Mouse (Mus musculus) liver, postnatal 0 days (tissue): ENCODE results near the gene Tubb2b. TPM values are rescaled to one million over a fixed set of nuclear protein-coding genes. Genes with fewer than 3 reads are reported as not detected.
A peak's percentile ranks its signal among the peaks of the same experiment; 100 is the strongest.

Source experiments
- ATAC-seq: fragments of 200-750 bp; cut with Nextera tagmentation; 2 replicates; pipeline ENCODE4 v1.8.0; 2017; ENCODE audit warnings: mild to moderate bottlenecking, moderate library complexity
- DNase-seq: peaks from one replicate; pipeline ENCODE4 v3.0.0-alpha.2; 2016
- H3K27ac ChIP-seq: fragments of 300-500 bp; sonication (generic); 2 replicates; pipeline ENCODE4 v1.5.1; 2014; ENCODE audit warnings: antibody characterized with exemption, moderate library complexity, mild to moderate bottlenecking, low read depth
- H3K27me3 ChIP-seq: fragments of 300-500 bp; sonication (generic); 2 replicates; pipeline ENCODE4 v1.6.1; 2014; ENCODE audit warnings: low read length, control low read depth, mixed read lengths; ENCODE audit not compliant: insufficient read depth
- H3K36me3 ChIP-seq: fragments of 300-500 bp; sonication (generic); replicated peaks from 2 replicates; pipeline ENCODE4 v1.6.1; 2014; ENCODE audit warnings: mild to moderate bottlenecking, control low read depth, low read length, moderate library complexity, mixed read lengths; ENCODE audit not compliant: insufficient read depth
- H3K4me1 ChIP-seq: fragments of 300-500 bp; sonication (generic); 2 replicates; pipeline ENCODE4 v1.6.1; 2014; ENCODE audit warnings: antibody characterized with exemption, mild to moderate bottlenecking, control low read depth; ENCODE audit not compliant: insufficient read depth
- H3K4me2 ChIP-seq: fragments of 300-500 bp; sonication (generic); 2 replicates; pipeline ENCODE4 v1.6.1; 2014; ENCODE audit warnings: low read depth, mild to moderate bottlenecking, low read length, moderate library complexity, mixed read lengths
- H3K4me3 ChIP-seq: fragments of 300-500 bp; sonication (generic); 2 replicates; pipeline ENCODE4 v1.5.1; 2014; ENCODE audit warnings: low read depth, low read length
- H3K9ac ChIP-seq: fragments of 300-500 bp; sonication (generic); replicated peaks from 2 replicates; pipeline ENCODE4 v1.6.1; 2014; ENCODE audit warnings: mild to moderate bottlenecking, moderate library complexity
- H3K9me3 ChIP-seq: fragments of 300-500 bp; sonication (generic); 2 replicates; pipeline ENCODE4 v1.6.1; 2016; ENCODE audit warnings: mild to moderate bottlenecking, control low read depth, low read length, mixed read lengths
- CTCF ChIP-seq: sonication (generic); IDR thresholded peaks from 2 replicates; pipeline ENCODE4 v1.5.1; 2016; ENCODE audit warnings: antibody characterized with exemption, low read depth
- EP300 ChIP-seq: IDR thresholded peaks from 2 replicates; pipeline ENCODE4 v1.6.1; 2016; ENCODE audit warnings: antibody characterized with exemption, low read depth, mild to moderate bottlenecking
- WGBS: fragments of 180-500 bp; shearing (Covaris S2); extraction: QIAGEN DNeasy Blood & Tissue Kit; methylation state at CpG from one replicate; pipeline ENCODE4 v1.1.7; 2014; ENCODE audit not compliant: insufficient replicate concordance; 5-methylcytosine and 5-hydroxymethylcytosine counted together
- polyA plus RNA-seq: library from polyadenylated mRNA; unstranded; fragments of >200 nt; fragmentation: Nextera tagmentation; extraction: Ambion mirVana; gene quantifications from 2 replicates; pipeline ENCODE4 v1.2.1, GENCODE M21; 2015

Gene Tubb2b
- polyA plus RNA-seq, 1 experiment from 2014 or later, result 0.28 TPM

- Histone ChIP-seq H3K9ac (no peak overlapping the region), H3K4me1 (peaks cover 8% of the 10 kb centered on the region), H3K27ac (no peak overlapping the region), H3K27me3 (no peaks in the 10 kb centered on the region), H3K4me2 (no peak overlapping the region), H3K9me3 (no peaks in the 10 kb centered on the region), H3K4me3 (no peak overlapping the region), H3K36me3 (no peaks in the 10 kb centered on the region)
- no peak for ATAC-seq
- no peak for DNase-seq
- no peak for TF ChIP-seq CTCF
- TF ChIP-seq EP300, result no peak
- WGBS, result 55% methylated on average over 9 of the region's 9 CpGs
Observed at GRCm38 (mm10) chr13:34084026-34084750, 46.1 kb downstream of the Tubb2b start.

DNA sequence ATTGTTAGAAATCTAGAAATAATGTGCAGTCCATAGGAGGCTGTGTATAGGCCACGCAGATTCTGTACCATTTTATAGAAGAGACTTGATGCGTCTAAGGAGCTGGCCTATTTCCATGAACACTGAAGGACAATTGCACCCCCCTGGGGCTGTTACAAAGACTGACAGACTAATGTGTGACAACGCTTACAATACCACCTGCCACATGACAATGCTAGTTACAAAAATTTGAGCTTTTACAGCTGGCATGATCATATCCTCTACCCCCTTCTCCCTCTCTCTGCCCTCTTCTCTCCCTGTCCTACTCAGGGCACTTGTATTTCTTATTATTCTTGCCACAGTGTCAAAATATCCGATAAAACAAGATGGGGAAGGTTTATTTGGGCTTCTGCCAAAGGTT is 48.3 kb downstream of the Tubb2b start:
- Histone ChIP-seq H3K4me2 (no peak overlapping the region), H3K4me1 (peaks cover 18% of the 10 kb centered on the region), H3K4me3 (no peak overlapping the region), H3K36me3 (no peaks in the 10 kb centered on the region), H3K27ac (no peak overlapping the region), H3K9ac (no peak overlapping the region), H3K27me3 (no peaks in the 10 kb centered on the region), H3K9me3 (no peaks in the 10 kb centered on the region)
- ATAC-seq (no peak), DNase-seq (no peak)
- no peak for TF ChIP-seq CTCF
- TF ChIP-seq EP300, result no peak
- 83% methylated on average over 4 of the region's 4 CpGs for WGBS

GRCm38 (mm10) chr13:34079801-34080200 is 50.5 kb downstream of the Tubb2b start:
- DNase-seq, result peak; percentile 35
- 57% methylated on average over 3 of the region's 3 CpGs for WGBS
- Histone ChIP-seq H3K4me2 (no peak overlapping the region), H3K36me3 (peaks cover 7% of the 10 kb centered on the region; the same call in 1 of the 2 replicates), H3K4me1 (peaks cover 28% of the 10 kb centered on the region), H3K9me3 (no peaks in the 10 kb centered on the region), H3K4me3 (no peak overlapping the region), H3K27me3 (no peaks in the 10 kb centered on the region), H3K9ac (no peak overlapping the region), H3K27ac (peak overlapping the region; percentile 60; the same call in 1 of the 2 replicates)
- peak; percentile 72 for ATAC-seq
- TF ChIP-seq CTCF (no peak), EP300 (peak; percentile 64)

DNA sequence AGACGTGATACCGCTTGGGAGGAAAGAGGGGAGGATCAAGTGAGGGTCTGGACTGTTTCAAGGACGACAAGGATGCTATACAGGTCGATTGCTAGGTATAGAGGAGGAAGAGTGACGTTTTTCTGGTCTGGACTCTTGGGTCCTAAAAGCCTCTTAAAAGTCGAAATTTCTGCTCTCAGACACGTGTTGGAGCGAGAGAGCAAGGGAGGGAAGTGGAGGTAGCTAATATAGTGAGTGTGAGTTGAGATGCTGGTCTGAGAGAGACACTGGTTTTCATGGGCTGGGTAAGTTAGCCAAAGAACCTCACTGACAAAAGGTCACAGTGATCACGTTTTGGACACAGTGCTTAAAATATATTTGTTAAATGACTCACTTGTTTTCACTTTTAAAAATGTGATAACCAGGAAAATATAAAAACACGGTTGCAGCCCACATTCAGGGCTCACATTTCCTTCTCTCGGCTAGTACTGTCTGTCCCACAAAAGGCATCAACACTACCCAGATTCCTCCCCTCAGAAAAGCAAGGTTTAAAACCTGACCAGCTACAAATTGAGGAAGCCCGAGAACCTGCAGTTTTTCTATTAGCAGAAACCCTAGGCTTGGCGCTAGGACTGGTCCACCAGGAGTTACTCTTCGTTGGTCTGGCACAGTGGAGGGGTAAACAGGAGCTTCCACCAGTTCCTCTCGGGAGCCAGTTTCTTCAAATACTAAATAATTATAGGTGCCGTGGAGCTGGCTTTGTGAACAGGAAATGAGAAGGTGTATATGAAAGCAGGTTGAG is 51.6 kb downstream of the Tubb2b start:
- TF ChIP-seq EP300, result no peak
- no peak for TF ChIP-seq CTCF
- peaks cover 7% of the 10 kb centered on the region; the same call in 1 of the 2 replicates for H3K36me3 ChIP-seq
- no peak for ATAC-seq
- peaks cover 23% of the 10 kb centered on the region for H3K4me1 ChIP-seq
- no peak overlapping the region for H3K27ac ChIP-seq
- H3K9ac ChIP-seq, result peak overlapping the region; percentile 88
- no peaks in the 10 kb centered on the region for H3K27me3 ChIP-seq
- H3K4me3 ChIP-seq, result peak overlapping the region; percentile 76
- H3K9me3 ChIP-seq, result no peaks in the 10 kb centered on the region
- 31% methylated on average over 16 of the region's 16 CpGs for WGBS
- no peak for DNase-seq
- H3K4me2 ChIP-seq, result peak overlapping the region; percentile 86

DNA sequence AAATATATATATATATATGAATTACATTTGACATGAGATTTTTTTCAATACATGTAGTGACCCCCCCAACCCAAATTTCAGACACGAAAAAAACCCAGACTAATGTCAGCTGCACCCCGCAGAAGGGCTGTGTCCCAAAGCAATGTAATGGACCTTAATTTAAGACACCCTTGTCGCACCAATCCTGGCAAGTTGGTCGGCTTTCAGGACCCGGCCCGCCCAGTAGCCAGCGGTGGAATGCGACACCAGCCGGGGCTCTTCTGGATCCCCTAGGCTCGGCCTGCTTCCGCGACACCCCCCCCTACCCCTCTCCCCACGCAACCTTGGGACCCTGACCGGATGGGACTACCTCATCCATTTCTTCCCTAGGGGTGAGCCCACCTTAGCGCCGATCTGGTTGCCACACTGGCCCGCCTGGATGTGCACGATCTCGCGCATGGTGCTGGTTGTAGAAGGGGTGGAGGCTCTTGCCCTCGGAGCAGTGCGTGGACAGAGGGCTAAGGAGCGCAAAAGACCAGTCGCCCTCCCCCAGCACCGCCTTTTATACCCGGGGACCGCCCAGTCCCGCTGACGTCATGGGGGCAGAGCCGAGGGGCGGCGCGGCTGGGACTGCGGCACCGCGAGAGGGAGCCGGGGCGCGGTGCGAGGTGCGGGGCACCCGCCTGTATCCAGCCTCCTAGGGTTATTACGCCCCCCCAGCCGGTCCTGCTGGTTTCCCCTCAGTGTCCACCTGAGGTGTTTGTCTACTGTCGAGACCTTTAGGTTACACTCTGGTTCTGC is 52.6 kb downstream of the Tubb2b start, which contains the start of gene Tubb2a:
TSS of gene Tubb2a (minus strand) at position 516 of the 780 bp plus-strand sequence.
- WGBS, result under 1% methylated on average over 45 of the region's 45 CpGs
- Histone ChIP-seq H3K4me1 (peaks cover 23% of the 10 kb centered on the region), H3K4me3 (peak within 1 kb of the TSS; percentile 76), H3K4me2 (peak within 1 kb of the TSS; percentile 86), H3K27ac (peak within 1 kb of the TSS; percentile 89), H3K27me3 (no peaks in the 10 kb centered on the region), H3K9ac (peak within 1 kb of the TSS; percentile 88), H3K9me3 (no peaks in the 10 kb centered on the region), H3K36me3 (peaks cover 7% of the 10 kb centered on the region; the same call in 1 of the 2 replicates)
- DNase-seq (peak; percentile 94), ATAC-seq (peak; percentile 81)
- TF ChIP-seq CTCF (peak; percentile 76), EP300 (no peak)

Other genes starting within 250 kb of the Tubb2b start
- not detected in 2 replicates for gene Serpinb6c, start 224.8 kb downstream of the Tubb2b start, polyA plus RNA-seq
- gene Nqo2, start 165.8 kb downstream of the Tubb2b start, polyA plus RNA-seq, result 22.5 and 23.0 TPM in 2 replicates
- 10.4 and 11.3 TPM in 2 replicates for gene Ripk1, start 128.1 kb downstream of the Tubb2b start, polyA plus RNA-seq
- gene Serpinb6a, start 127.7 kb downstream of the Tubb2b start, polyA plus RNA-seq, result 26.0 and 28.3 TPM in 2 replicates
- 95.6 and 107 TPM in 2 replicates for gene Bphl, start 92.9 kb downstream of the Tubb2b start, polyA plus RNA-seq
- 64.7 and 78.8 TPM in 2 replicates for gene Tubb2a, start 52.5 kb downstream of the Tubb2b start, polyA plus RNA-seq
- 49.2 and 50.5 TPM in 2 replicates for gene Psmg4, start 32.5 kb upstream of the Tubb2b start, polyA plus RNA-seq
- gene Slc22a23, start 214.7 kb upstream of the Tubb2b start, polyA plus RNA-seq, result 6.6 and 7.0 TPM in 2 replicates